Mouse (Mus musculus) hematopoietic stem cell, adult 5-6 weeks (primary cell): ENCODE measurements around the gene Gramd4. TPM values are rescaled to one million over a fixed set of nuclear protein-coding genes. Genes with fewer than 3 reads are reported as not detected.

ENCODE experiments used
- ATAC-seq, 2 experiments: fragments of 125-278 bp in 1 of 2; replicated peaks in 1 of 2; 2 replicates each; pipeline ENCODE4 v1.8.0; 2016 to 2017; ENCODE audit warnings: inconsistent platforms in 2 of 2, mild to moderate bottlenecking in 2 of 2, moderate number of reproducible peaks in 2 of 2, low read depth in 1 of 2, moderate TSS enrichment in 1 of 2; ENCODE audit not compliant: low FRiP score in 2 of 2, poor library complexity in 2 of 2, severe bottlenecking in 2 of 2, insufficient read depth in 1 of 2, low TSS enrichment in 1 of 2
- total RNA-seq: library from RNA; stranded (forward); fragments of 172-1452, 232-1000 nt; gene quantifications from 2 replicates; pipeline ENCODE4 v1.2.3, GENCODE M21; 2017

Gramd4 gene
- 37.6 and 66.4 TPM in 2 replicates for total RNA-seq

- no peak for ATAC-seq
These were observed at the start of gene Gramd4 for GRCm38 (mm10) chr15:86057413-86057812. Gene Gramd4 (plus strand): TSS chr15:86057695.

- ATAC-seq, result no peak
These were observed 44.4 kb upstream of the Gramd4 start for GRCm38 (mm10) chr15:86013130-86013529.

GRCm38 (mm10) chr15:86013656-86014055 lies 43.8 kb upstream of the Gramd4 start:
- no peak for ATAC-seq

GRCm38 (mm10) chr15:86015026-86015425 lies 42.5 kb upstream of the Gramd4 start:
- no peak for ATAC-seq

- peak; percentile 19 to 34; a peak in 1 of 4 replicates for ATAC-seq
These were observed 41.5 kb upstream of the Gramd4 start for GRCm38 (mm10) chr15:86015860-86016541.

- no peak for ATAC-seq
These were observed 40.2 kb upstream of the Gramd4 start for GRCm38 (mm10) chr15:86017336-86017735.

- ATAC-seq, result no peak
These were observed 38.6 kb upstream of the Gramd4 start for GRCm38 (mm10) chr15:86018753-86019512.

GRCm38 (mm10) chr15:86020008-86020407 lies 37.5 kb upstream of the Gramd4 start:
- ATAC-seq, result no peak

- no peak for ATAC-seq
These were observed 36.2 kb upstream of the Gramd4 start for GRCm38 (mm10) chr15:86021301-86021700.

GRCm38 (mm10) chr15:86021971-86022370 lies 35.5 kb upstream of the Gramd4 start:
- ATAC-seq, result peak; percentile 49; a peak in 2 of 4 replicates

GRCm38 (mm10) chr15:86027871-86028270 lies 29.6 kb upstream of the Gramd4 start:
- no peak for ATAC-seq

GRCm38 (mm10) chr15:86029981-86030380 lies 27.5 kb upstream of the Gramd4 start:
- ATAC-seq, result no peak

- ATAC-seq, result peak in 1 of 2 experiments; percentile 23; a peak in 1 of 4 replicates
These were observed 24.7 kb upstream of the Gramd4 start for GRCm38 (mm10) chr15:86032811-86033190.

- ATAC-seq, result no peak
These were observed 24.2 kb upstream of the Gramd4 start, which contains the start of gene Celsr1 for GRCm38 (mm10) chr15:86033191-86033841. Gene Celsr1 (minus strand): TSS chr15:86033777.

GRCm38 (mm10) chr15:86034021-86034523 lies 23.4 kb upstream of the Gramd4 start:
- ATAC-seq, result peak; percentile 50 to 62

- ATAC-seq, result peak in 1 of 2 experiments; percentile 21; a peak in 1 of 4 replicates
These were observed 22.6 kb upstream of the Gramd4 start for GRCm38 (mm10) chr15:86034781-86035360.

GRCm38 (mm10) chr15:86035913-86036312 lies 21.6 kb upstream of the Gramd4 start:
- no peak for ATAC-seq
